Mouse (Mus musculus): ENCODE data around the gene Surf4.
A peak's percentile ranks its signal among the peaks of the same experiment; 100 is the strongest.

Surf4 gene

GRCm38 (mm10) chr2:26933304-26934055 lies at the start of gene Surf4, which contains the start of gene Stkld1:
Gene Surf4 (minus strand): TSS chr2:26933928.
Gene Stkld1 (plus strand): TSS chr2:26934047.
- peak; percentile 94 for DNase-seq

DNA sequence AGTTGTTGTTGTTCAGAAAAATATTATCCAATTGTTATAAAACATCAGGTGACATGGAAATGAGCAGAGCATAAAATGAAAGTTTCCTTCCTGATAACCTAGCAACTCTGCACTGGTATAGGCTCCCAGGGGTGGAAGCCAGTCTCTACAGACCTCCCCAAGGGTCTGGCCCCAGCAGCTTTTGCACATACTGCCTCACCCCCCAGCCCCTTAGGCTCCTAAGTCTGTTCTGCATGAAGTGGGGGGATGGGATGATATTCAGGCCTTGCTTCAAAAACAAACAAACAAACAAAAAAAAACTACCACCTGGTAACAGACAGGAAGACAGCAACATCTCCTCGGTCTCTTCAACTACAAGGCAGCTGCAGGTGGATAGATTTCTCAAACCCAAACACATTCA lies 46.6 kb upstream of the Surf4 start:
- no peak for DNase-seq

GRCm38 (mm10) chr2:26973960-26974359 lies 40.2 kb upstream of the Surf4 start:
- no peak for DNase-seq

GRCm38 (mm10) chr2:26973116-26973515 lies 39.4 kb upstream of the Surf4 start, which contains the start of gene Adamts13:
Gene Adamts13 (plus strand): TSS chr2:26973416.
- DNase-seq = no peak

DNA sequence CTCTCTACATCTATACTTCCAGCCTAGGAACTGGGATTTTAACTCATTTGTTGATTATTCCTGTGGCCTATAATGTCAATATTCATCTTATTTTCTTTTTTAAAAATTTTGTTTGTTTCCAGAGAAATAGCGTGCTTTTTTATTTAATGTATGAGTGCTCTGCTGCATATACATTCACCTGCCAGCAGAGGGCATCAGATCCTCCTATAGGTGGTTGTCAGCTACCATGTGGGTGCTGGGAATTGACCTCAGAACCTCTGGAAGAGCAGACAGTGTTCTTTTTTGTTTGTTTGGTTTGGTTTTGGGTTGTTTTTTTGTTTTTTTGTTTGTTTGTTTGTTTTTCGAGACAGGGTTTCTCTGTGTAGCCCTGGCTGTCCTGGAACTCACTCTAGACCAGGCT lies 33.5 kb upstream of the Surf4 start:
- no peak for DNase-seq

GRCm38 (mm10) chr2:26964724-26965370 lies 31.1 kb upstream of the Surf4 start:
- DNase-seq = no peak

GRCm38 (mm10) chr2:26963923-26964723 lies 30.4 kb upstream of the Surf4 start, which contains the start of gene Rexo4:
Gene Rexo4 (minus strand): TSS chr2:26964386.
- peak; percentile 94 for DNase-seq

DNA sequence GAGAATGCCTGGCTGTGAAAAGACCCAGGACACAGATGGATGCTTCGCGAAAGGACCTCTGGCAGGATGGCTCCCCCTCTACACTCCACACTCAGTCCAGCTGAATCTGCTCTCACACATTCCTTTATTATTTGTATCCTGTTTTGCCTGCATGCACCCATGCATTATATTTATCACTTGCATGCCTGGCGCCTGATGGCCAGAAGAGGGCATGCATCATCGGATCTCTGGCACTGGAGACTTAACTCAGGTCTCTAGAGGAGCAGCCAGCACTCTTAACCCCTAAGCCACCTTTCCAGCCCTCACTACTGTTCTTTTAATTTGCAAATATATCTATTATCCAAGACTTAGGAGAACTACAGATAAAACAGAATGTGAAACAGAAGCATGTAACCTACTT lies 27.0 kb upstream of the Surf4 start:
- no peak for DNase-seq

GRCm38 (mm10) chr2:26957488-26957859 lies 23.7 kb upstream of the Surf4 start:
- no peak for DNase-seq

DNA sequence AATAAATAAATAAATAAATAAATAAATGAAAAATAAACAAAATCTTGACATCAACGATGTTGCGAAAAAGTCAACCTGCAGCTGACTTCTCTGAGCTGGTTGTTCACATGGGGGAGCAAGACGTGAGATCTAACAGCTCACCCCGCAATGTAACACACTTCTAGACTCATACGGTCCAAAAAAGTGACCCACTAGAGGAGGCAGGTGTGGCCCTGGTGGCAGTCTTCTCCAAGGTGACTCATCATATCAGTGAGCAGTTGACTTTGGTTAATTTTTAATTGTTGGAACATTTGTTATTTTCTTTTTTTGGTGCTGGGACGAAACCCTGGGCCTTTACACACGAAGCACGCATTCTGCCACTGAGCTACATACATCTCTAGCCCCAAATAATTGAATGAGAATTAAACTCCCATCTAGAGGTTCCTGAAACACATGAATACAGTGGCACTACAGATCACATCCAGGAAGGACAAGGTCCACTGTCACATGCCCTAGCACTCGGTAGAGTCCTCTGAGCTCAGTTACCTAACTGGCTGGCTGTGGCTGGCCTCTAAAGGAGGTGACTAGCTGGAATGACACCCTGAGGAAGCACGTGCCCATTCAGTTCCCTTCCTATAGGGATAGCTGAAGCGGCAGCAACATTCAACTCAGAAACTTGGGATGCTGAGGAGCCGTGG lies 23.2 kb upstream of the Surf4 start:
- no peak for DNase-seq

GRCm38 (mm10) chr2:26954735-26955395 lies 21.1 kb upstream of the Surf4 start:
- no peak for DNase-seq

DNA sequence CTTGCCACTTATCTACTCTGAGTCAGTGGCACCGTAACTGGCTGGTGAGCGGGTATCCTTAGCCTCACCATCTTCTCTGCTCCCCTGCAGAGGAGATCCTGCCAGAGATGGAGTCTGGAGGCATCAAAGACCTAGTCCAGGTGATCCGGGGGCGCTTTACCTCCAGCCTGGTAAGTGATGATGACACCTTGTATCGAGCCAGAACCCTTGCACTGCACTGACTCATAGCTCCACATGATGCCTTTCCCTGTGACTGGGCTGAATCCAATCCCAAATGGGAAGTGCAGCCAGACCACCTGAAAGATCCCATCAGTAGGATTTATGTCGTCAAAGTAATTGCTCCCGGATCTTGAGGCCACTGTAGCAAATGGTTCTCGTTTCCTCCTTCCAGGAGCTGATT lies 19.1 kb upstream of the Surf4 start:
- DNase-seq = no peak

- DNase-seq = no peak
Observed at GRCm38 (mm10) chr2:26952193-26952592, 18.5 kb upstream of the Surf4 start.

DNA sequence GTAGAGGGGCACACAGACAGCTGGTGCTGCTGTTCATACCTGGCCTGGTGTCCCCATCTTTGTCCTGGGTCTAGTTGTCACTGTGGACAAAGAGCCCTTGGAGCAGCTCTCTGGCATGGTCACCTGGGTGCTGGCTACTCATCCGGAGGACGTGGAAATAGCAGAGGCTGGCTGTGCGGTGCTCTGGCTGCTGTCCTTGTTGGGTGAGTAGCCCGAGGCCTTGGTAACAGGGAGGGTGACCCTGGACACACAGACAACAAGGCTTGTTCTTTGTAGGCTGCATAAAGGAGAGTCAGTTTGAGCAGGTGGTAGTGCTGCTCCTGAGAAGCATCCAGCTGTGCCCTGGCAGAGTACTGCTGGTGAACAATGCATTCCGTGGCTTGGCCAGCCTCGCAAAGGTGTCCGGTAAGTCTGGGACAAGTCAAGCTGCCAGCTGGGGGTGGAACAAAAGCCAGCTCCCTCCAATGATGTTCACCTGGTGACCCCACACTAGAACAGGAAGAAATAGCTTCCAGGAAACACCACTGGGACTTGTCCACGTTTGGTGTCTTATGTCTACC lies 17.7 kb upstream of the Surf4 start:
- DNase-seq = no peak

DNA sequence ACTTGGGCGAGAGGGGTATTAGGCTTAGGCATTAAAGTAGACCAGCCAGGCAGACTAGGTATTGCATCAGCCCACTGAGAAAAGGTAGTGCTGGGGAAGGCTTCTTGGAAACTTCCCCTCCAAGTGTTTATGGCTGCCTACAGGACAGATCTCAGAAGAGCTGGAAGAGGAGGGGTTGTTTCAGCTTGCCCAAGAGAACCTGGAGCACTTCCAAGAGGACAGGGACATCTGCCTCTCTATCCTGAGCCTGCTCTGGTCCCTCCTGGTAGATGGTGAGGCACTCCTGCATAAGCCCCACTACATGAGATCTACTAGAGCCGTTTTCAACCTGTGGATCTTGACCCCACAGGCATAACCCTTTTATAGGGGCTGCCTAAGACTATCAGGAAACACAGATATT lies 16.7 kb upstream of the Surf4 start:
- no peak for DNase-seq

DNA sequence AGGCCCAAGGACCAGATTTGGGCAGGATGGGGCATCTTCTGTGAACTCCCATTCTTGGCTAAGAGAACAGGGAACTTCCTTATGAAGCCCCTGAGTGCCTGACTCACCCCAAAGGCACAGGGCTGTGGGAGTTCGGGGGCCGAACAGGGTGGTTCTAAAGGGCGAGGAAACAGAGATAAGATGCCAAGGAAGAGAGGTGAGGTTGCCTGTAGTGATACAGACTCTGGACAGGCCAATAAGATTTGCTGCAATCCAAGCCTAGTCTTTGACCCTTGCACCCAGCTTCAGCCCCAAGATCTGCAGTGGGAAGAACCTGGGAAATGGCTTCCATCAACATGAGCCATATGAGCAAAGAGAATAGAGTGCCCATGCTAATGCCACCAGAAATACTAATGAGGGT lies 9.5 kb upstream of the Surf4 start:
- DNase-seq = no peak

GRCm38 (mm10) chr2:26941539-26941938 lies 7.8 kb upstream of the Surf4 start:
- peak; percentile 27 for DNase-seq

- no peak for DNase-seq
Observed at GRCm38 (mm10) chr2:26936425-26936824, 2.7 kb upstream of the Surf4 start.

DNA sequence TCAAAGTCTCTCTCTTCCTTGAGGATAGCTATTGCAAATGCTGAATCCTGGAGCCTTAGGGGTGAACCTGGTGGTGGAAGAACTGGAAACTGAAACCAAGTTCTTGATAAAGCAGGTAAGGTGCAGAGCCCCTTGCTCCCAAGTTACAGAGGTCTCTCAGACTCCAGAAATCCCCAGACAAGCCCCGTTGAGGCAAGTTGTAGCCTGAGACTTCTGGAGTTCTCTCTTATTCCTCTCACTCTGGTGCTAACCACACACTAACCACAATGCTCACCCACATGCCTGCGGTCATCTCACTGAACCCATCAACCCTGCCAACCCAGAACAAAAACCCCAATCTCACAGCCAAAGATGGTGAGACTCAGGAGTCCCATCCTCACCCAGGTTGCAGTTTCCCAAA lies 1.6 kb upstream of the Surf4 start:
- DNase-seq = no peak

- DNase-seq = peak; percentile 26
Observed at GRCm38 (mm10) chr2:26932473-26933303, 1.0 kb downstream of the Surf4 start.

GRCm38 (mm10) chr2:26930390-26930789 lies 3.3 kb downstream of the Surf4 start:
- DNase-seq = peak; percentile 76
